Mouse (Mus musculus) embryo, embryonic 11 days (tissue): ENCODE data around the gene Nup210l.

Experiments used
- DNase-seq: peaks from one replicate; pipeline ENCODE4 v3.0.0-alpha.2; 2015

The Nup210l gene

GRCm38 (mm10) chr3:90179566-90179965, 75.6 kb downstream of the Nup210l start:
- DNase-seq, result no peak

GRCm38 (mm10) chr3:90183581-90183980, 79.6 kb downstream of the Nup210l start:
- no peak for DNase-seq

GRCm38 (mm10) chr3:90190859-90191510, 87.1 kb downstream of the Nup210l start:
- DNase-seq, result no peak

GRCm38 (mm10) chr3:90194759-90195158, 90.8 kb downstream of the Nup210l start:
- no peak for DNase-seq

- DNase-seq, result no peak
Measured at GRCm38 (mm10) chr3:90195644-90196043, 91.7 kb downstream of the Nup210l start.

- no peak for DNase-seq
Measured at GRCm38 (mm10) chr3:90197548-90197947, 93.6 kb downstream of the Nup210l start.

- DNase-seq, result no peak
Measured at GRCm38 (mm10) chr3:90202884-90203283, 99.0 kb downstream of the Nup210l start.

GRCm38 (mm10) chr3:90203619-90204018, 99.7 kb downstream of the Nup210l start:
- DNase-seq, result no peak

GRCm38 (mm10) chr3:90204582-90204981, 100.7 kb downstream of the Nup210l start:
- DNase-seq, result no peak

GRCm38 (mm10) chr3:90208662-90209061, 104.7 kb downstream of the Nup210l start:
- no peak for DNase-seq

- no peak for DNase-seq
Measured at GRCm38 (mm10) chr3:90209908-90210566, 106.1 kb downstream of the Nup210l start.

- no peak for DNase-seq
Measured at GRCm38 (mm10) chr3:90211475-90212398, 107.8 kb downstream of the Nup210l start.

GRCm38 (mm10) chr3:90212723-90213122, 108.8 kb downstream of the Nup210l start:
- no peak for DNase-seq

- DNase-seq, result peak; percentile 96
Measured at GRCm38 (mm10) chr3:90213377-90213866, 109.5 kb downstream of the Nup210l start, which contains the start of the genes Rps27 and Rab13. Rps27 (minus strand) TSS chr3:90213651. Rab13 (plus strand) TSS chr3:90213695.

- peak; percentile 30 for DNase-seq
Measured at GRCm38 (mm10) chr3:90213956-90214684, 110.2 kb downstream of the Nup210l start.

GRCm38 (mm10) chr3:90215825-90216380, 112.0 kb downstream of the Nup210l start:
- DNase-seq, result no peak

GRCm38 (mm10) chr3:90220088-90220487, 116.2 kb downstream of the Nup210l start:
- DNase-seq, result peak; percentile 80

GRCm38 (mm10) chr3:90220531-90220951, 116.6 kb downstream of the Nup210l start:
- DNase-seq, result peak; percentile 83

- DNase-seq, result no peak
Measured at GRCm38 (mm10) chr3:90221123-90221522, 117.2 kb downstream of the Nup210l start.

GRCm38 (mm10) chr3:90222455-90222854, 118.5 kb downstream of the Nup210l start:
- DNase-seq, result no peak

GRCm38 (mm10) chr3:90222941-90223340, 119.0 kb downstream of the Nup210l start:
- no peak for DNase-seq

GRCm38 (mm10) chr3:90224331-90224730, 120.4 kb downstream of the Nup210l start:
- DNase-seq, result no peak
